Mouse (Mus musculus) retina, adult 2 months (tissue): ENCODE data around the gene Prkacb.
"Not testable (repeated sequence)": the region's sequence is repeated elsewhere in the genome, so short reads cannot be mapped to it uniquely, and the experiment has no call there.

Experiments
- DNase-seq: peaks from one replicate; pipeline ENCODE4 v3.0.0-alpha.2; 2012; ENCODE audit warnings: low read depth, low spot score

Prkacb gene

DNA sequence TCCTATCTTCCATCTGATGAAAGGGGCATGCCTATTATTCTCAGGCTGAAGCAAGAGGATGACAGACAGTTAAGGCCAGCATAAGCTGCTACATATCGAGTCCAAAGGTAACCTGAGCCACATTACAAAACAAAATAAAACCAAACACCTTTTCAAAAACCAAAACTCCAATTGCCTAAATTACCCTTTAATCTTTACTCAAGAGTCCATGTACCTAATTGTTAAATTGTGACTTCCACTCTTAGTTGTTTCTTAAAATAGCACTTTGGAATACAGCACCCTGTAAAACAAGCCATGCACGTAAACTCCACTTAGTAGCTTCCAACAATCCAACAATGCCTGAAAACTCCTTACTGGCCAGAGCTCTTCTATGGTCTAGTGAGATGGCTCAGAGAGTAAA, 34.3 kb downstream of the Prkacb start:
- no peak for DNase-seq

DNA sequence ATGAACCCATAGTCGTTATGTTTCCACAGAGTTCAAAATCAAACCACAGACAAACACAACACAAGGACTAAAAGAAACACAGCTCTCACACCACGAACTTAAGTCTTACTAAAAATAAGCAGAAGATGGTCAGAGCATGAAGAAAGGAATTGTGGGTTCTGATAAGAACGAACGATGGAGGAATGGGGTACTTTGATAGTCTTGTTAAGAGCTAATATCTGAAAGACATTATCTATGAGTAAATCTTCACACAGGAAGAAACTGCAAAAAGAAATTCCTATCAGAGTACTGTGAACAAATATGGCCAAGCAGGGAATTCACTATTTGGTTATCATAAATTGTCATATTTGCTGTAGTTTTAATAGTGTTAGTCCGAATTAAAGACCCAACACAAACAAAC, 36.1 kb downstream of the Prkacb start:
- no peak for DNase-seq

DNA sequence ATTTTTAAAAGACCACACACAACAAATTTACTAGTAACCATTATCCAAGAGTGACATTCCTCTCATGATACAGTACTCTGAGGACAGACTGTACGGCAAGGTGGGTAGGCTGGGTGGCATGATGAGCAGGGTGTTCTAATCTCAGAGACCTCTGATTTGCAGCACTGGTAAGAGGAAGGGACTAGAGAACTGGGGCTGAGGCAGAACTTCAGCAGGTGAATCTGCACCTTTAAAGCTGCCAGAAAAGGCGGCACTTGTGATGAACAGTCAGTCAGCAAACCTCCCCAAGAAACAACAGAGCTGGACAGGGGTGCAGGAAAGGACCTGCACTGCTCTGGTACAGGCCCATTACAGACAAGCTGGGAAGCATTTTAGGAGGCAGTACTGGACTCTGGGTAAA, 41.9 kb downstream of the Prkacb start:
- DNase-seq = no peak

DNA sequence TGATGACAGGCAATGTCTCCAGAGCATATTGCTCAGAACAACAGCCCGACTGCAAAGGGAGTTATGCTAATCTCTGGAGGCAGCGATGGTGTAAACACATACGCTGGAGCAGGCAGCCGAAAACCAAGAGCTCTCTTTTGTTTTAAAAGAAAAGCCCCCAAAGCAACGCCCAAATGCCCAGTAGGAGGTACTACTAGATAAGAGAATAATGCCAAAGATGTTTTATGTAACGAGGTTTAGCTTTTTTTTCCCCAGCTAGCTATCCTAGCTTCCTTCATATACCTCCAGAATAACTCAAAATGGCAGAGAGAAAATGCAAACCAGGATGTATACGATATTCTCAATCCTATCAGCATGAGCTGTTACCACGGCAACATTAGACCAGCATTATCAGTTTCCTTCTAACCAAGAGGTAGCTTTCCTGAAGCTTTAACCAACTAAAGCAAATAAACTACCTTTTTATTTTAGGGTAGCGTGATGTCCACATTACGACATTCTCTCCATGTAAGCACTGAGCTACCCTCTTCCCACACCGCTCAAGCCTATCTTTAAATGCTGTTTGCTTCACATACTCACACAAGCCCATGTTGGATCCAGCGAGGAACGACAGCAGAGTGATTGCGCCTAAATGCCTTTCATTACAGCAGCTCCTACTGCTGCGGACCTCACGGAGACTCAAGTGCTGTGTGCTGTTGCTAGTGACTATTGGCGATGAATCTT, 42.7 kb downstream of the Prkacb start:
- peak; percentile 34 for DNase-seq

DNA sequence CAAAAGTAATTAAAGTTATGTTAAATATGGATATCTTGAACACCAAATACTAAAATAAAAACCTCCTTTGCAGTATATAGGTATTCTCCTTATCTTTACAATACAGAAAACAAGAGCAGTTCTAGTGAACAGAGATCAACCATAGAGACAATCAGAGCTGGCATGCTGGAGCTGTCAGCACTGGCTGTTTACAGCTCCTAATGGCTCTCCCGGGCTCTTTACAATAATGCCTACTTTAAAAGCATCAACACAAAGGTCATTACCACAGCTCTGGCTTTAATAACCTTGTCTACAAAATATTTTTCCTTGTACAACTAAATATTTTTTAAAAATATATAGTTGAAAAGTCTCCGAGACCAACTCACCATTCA, 43.2 kb downstream of the Prkacb start:
- DNase-seq = no peak

DNA sequence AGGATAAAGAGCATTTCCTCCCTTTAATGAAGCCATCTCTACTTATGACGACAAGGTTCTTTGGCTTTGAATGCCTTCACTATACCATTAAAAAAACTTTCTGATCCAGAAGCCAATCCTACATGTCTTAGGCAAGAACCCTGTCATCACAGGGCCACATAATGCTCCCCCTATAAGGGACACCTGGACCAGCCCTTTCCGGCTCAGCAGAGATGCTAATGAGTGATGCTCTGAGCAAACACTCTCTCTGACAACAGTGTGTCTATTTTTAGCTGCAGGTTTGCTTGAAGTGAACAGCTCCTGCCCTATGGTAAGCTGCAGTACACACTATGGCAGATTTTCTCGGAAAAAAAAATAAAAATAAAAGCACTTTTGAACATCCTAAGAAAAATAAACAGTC, 43.9 kb downstream of the Prkacb start:
- DNase-seq = no peak

DNA sequence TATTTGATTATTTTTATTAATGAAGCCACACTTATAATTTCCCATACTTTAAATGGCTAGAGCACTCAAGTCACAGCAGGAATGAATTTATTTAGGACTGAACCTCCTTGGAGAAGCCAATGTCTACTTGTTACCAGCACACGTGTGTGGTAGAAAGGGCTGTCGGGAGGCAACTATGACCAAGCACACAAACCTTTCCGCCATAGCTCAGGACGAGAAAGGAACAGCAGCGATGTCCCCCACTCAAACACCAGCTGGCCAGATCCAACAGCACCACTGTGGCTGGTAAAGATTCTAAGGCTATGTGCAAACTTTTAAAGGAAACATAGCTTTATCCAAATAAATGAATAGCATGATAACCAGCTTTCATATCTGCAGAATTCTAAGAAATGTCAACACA, 44.4 kb downstream of the Prkacb start:
- DNase-seq = no peak

DNA sequence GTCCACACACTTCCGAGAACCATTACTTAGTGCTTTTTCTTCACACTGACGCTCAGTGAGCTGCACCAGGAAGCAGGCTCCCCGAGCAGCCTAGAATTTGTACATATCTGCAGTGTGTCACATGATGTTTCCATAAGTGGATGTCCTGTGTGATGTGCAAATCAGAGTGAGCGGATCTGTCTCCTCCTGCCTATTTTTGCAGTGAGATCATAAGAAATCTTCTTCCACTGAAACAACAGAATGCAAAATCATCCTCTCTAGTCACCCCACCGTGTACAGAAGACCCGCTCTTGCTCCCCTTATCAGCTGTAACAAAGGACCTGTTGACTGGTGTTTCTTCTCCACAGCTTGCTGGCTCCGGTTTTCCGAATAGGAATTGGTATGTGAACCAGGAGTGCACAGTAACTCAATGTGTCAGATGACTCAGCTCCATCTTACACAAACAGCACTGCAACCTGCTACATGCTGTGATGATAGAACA, 46.0 kb downstream of the Prkacb start:
- no peak for DNase-seq

DNA sequence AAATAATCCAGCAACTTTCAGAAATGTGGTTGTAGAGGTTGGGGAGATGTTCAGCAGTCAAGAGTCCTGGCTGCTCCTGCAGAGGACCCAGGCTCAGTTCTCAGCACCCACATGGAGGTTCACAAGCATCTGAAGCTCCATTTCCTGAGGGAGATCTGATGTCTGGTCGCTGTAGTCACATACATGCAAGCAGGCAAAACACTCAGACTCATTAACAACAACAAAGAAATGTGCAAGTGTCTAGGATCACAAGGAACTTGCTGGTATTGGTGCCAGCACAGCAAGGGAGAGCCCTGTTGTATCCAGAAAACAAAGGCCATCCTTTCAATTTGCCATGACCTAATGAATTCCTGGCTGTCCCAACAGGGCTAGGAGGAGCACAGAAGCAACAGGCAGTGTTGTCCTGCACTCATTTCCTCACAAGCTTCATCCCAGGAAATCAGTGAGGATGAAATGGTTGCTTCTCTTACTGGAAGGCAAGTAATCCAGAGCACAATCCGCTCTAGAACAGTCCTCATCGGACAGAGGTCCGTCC, 46.7 kb downstream of the Prkacb start:
- DNase-seq = no peak

DNA sequence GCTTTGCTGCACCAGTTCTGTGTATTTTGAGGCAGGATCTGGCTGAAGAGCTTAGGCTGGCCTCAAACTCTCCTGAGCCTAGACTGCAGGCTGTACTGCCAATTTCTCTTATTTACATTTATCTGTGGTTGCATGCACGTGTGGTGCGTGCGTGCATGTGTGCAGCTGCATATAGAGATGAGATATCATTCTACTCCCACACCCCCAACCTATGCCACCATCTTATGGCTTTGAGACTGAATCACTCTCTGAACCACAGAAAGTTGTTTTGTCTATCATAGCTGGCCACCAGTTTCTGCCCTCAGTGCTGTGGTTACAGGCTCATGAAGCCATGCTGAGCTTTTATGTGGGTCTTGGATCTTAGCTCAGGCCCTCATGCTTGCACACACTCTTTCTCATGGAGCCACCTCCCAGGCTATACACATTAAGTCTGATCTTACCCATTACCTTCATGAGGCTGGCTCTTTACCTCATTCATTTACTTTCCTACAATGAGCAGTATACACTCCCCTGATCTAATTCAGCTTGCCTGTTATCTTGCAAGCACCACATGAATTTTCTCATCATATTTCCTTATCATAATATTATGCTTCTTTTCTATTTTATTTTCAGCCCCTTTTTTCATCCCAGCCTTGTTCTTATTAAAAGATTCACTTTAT, 47.8 kb downstream of the Prkacb start:
- no peak for DNase-seq

DNA sequence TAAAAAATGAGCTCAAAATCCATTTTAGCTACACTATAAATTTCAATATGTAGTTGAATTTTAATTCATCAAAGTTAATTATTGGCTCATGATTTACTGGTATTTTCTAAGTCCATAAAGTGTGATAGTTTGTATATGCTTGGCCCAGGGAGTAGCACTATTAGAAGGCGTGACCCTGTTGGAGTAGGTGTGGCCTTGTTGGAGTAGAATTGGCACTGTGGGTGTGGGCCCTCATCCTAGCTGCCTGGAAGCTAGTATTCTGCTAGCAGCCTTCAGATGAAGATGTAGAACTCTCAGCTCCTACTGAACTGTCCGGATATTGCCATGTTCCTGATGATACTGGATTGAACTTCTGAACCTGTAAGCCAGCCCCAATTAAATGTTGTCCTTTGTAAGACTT, 49.7 kb downstream of the Prkacb start:
- not testable (repeated sequence) for DNase-seq

DNA sequence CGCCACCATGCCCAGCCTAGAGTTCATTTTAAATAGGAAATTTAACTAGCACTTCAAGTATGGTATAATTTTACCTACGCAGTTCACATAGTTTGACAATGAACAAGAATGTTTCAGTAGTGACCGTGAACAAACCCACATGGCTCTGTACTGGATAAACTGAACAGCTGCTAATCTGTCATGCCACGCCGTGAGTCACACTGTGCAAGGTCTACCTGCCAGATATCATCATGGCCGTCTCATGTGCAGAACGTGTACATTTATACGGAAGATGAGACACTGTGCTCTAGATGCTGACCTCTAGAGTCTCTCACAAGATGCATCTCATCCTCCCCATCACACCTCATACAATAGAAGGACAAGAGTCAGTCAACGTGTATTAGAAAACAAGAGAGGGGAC, 51.5 kb downstream of the Prkacb start:
- DNase-seq = no peak

DNA sequence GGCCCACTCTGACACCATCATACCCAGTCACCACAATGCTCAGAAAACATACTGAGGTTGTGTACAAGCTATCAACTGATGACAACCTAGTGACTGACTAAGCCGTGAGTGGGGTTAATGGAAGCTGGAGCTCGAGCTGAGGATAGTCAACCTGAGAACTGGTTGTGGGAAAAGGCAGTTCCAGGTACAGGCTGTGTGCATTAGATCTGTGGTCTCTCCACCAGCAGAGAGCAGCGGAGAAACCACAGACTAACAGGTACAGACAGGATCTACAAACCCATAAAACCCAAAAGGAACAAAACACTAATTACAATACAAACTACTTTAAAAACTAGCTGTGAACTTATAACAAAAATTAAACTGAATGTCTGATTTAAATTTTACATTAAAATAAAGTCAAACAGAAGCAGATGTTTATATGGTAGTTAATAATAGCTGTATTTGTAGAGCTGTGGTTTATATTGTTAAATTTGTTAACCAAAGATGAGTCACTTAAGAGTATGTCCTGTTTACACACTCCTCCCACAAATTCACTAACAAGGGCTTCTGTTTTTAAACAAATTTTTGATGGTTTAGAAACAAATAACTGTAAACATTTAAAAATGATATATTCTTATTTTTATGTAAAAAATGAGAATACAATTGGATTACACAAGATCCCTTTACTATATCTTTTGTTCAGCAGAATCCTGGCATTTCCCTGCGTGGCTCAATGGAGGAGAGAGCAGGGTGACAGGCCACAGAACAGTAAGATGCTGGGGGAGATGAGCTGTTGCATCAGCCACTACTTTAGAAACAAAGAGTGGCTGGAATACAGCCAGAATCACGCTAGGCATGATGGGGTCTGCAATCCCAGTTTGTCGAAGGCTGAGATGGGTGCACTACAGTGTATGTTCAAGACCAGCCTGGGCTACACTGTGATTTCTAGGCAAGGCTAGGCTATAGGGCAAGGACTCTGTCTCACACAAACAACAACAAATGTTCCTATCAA, 54.5 kb downstream of the Prkacb start:
- DNase-seq = no peak

DNA sequence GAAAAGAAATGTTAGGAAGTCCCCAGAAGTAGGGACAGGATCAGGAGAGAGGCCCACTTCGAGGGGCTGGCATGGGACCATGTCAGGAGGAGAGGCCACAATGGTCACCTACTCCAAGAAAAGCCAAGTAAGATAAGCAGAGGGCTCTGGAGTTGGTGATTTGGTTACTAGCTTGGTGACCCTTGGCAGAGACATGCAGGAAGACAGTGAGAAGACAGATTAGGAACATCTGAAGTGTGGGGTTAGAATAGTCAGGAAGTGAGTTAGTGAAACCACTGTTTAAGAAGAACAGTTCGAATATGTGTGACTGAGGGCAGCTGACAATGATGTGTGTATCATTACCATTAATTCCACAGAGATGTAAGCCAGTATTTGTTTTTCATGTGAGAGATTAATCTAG, 58.5 kb downstream of the Prkacb start:
- DNase-seq = no peak

DNA sequence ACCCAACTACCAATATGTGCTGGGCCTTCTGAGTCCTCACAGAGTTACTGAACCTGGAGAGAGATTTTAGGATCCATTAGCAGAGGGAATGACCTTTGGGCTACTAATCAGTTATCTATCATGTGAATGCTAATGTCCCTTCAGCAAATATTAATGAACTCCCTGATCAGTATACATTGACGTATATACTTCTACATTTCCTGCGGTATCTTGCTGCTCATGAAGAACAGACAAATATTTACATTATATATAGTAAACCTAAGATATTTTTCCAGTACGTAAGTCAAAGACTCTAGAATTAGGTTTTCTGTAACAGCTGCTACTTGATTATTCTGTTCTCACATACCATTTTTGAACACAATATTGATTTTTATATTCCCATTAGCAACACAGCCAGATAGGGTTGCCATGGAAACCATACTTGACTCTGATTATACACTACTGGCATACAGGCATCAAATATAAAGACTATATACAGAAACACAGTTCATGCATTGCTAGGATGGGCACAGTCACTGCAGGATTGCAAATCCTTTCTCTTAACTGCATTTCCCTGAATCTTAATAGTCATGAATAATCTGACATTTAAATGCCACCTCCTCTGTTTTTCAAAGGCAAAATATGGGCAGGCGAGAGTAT, 71.1 kb downstream of the Prkacb start:
- DNase-seq = no peak

DNA sequence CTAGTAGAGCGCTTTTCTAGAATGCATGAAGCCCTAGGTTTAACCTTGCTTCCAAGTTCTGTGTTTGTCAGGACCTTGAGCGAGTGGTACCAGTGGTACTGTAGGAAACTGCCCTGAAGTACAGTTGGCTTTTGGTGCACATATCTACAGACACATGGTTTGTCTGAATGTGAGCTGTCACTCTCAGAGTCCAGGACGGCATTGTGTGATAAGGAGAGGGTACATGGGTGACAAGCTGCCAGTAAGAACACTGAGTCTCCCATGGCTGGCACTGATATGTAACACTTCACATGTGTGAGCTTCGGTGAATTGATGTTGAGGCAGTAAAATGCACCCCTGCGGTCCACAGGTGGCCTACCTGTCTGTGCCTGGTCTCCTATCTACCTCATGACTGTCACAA, 71.6 kb downstream of the Prkacb start:
- no peak for DNase-seq

DNA sequence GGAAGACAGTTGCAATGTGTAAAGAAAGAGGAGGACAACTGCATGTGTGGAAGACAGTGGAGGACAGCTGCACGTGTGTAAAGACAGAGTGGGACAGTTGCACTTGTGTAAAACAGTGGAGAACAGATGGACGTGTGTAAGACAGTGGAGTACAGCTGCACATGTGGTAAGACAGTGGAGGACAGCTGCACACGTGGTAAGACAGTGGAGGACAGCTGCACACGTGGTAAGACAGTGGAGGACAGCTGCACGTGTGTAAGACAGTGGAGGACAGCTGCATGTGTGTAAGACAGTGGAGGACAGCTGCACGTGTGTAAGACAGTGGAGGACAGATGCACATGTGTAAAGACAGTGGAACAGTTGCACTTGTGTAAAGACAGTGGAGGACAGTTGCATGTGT, 76.6 kb downstream of the Prkacb start:
- DNase-seq = not testable (repeated sequence)

DNA sequence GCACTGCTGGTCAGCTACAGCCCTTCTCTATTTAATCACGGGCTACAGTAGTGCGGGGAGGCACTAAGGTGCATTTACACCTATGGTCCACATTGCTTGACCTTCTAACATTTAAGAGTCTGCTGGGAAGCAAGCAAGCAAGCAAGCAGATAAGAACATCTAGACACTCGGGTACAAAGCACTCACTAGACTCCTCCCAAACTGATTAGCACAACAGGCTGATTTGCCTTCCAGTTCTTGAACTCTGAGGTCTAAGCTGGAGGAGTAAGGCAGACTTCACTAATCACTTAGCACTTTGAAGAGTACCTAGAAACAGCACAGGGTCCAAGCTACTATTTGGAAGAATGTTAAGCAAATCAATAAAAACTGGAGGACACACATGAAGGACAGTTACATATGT, 77.1 kb downstream of the Prkacb start:
- DNase-seq = no peak

DNA sequence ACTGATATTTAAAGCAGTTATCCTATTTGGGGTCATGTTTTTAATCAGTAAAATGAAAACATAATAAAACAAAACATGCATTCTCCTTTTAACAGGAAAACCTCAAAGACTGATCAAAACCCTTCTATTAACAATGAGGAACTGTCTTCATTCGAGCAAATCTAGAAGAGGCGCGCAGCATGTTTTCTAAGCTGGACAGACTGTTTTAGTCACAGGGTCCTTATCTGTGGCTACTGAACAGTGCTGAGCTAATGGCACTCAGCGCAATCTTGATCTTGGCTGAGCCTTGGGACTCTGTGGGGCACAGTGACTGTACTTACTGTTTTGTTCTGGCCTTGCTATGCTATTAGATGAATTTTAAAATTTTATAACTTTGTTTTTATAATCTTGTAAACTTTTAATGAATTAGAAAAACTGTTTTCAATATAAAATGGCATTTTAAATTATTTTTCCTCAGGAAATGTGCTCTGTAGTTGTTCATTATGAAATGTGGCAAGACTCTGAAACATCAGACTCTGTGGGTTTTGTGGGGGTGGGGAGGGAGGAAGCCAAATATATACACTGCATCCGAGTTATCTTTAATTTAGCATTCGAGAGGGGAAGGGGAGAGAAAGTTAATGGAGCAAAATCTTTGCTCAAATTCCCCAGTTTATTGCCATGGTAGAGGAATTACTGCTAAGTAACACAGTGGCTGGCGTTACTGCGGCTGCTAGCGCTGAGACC, 77.7 kb downstream of the Prkacb start:
- DNase-seq = no peak

DNA sequence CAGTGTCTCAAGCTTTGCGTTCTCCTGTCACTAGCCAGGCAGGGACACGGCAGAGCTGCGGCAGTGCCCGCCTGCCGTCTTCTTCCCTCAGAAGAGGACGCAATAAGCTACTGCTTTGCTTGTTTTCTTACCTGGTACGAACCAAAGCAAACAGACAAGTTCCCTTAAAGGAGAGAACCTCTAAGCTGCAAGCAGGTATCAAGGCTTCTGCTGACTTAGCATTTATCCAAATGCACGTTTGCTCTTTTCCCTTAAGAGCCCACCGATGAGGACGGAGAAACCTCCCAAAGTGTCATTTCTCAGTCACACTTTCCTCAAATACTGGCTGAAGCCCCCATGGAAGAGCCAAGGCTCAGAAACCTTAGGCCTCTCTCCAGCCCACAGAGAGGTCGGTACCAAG, 81.3 kb downstream of the Prkacb start:
- no peak for DNase-seq

DNA sequence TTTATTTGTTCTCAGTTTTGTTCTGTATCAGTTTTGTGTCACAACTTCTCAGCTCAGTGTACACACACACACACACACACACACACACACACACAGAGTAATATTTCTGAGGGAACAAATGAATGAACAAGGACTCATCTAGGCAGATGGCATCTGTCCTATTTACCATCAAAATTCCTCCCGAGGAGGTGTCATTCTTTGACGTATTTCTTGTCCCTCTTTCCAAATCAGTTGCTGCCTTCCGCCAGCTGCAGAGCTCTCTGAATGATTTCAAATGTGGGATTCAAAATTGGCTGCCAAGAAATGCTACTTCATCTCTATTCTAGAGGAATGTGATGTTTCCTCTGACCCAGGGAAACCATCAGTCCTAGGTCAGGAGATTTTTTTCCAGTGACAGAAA, 89.8 kb downstream of the Prkacb start:
- DNase-seq = no peak
